Mouse (Mus musculus) embryonic fibroblast, embryonic 13.5 days (primary cell): ENCODE measurements around the gene Scaf4. TPM values are rescaled to one million over a fixed set of nuclear protein-coding genes. Genes with fewer than 3 reads are reported as not detected.

Experiments used
- H3K27ac ChIP-seq: 2 replicates; pipeline ENCODE4 v1.5.1; 2012; ENCODE audit warnings: low read length, control low read depth, inconsistent platforms; ENCODE audit not compliant: insufficient read depth
- H3K4me1 ChIP-seq: 2 replicates; pipeline ENCODE4 v1.6.1; 2011; ENCODE audit warnings: low read length; ENCODE audit not compliant: control insufficient read depth, insufficient read depth
- H3K4me3 ChIP-seq: 2 replicates; pipeline ENCODE4 v1.5.1; 2011; ENCODE audit warnings: mild to moderate bottlenecking, control low read depth, low read length; ENCODE audit not compliant: insufficient read depth
- CTCF ChIP-seq: IDR thresholded peaks from 2 replicates; pipeline ENCODE4 v1.5.1; 2011; ENCODE audit warnings: mild to moderate bottlenecking, control low read depth, low read length, moderate library complexity, borderline replicate concordance; ENCODE audit not compliant: insufficient read depth
- POLR2A ChIP-seq: IDR thresholded peaks from 2 replicates; pipeline ENCODE4 v1.6.1; 2011; ENCODE audit warnings: low read depth, mild to moderate bottlenecking, control low read depth, low read length, moderate library complexity
- polyA plus RNA-seq: library from polyadenylated mRNA; stranded (reverse); fragments of >200 nt; gene quantifications from 2 replicates; pipeline ENCODE4 v1.2.4, GENCODE M21; 2011; ENCODE audit warnings: low read depth; ENCODE audit not compliant: missing spikeins, insufficient read length

Scaf4 gene
- polyA plus RNA-seq, 1 experiment: 37.4 TPM

DNA sequence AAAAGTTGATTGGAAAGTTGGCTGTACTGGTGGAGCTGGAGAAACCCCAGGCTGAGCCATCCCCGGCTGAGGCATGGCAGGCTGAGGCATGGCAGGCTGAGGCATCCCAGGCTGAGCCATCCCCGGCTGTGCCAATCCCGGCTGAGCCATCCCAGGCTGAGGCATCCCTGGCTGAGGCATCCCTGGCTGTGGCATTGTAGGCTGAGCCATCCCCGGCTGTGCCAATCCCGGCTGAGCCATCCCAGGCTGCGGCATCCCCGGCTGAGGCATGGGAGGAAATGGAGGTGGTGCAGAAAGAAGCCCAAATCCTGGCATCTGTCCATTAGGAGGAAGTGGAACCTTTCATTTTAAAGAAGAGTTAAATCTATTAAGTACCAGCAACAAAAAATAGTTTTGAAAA is 34.2 kb downstream of the Scaf4 start:
- no peak for TF ChIP-seq POLR2A
- no peak for TF ChIP-seq CTCF
- no peaks in the 10 kb centered on the region for H3K4me1 ChIP-seq
- H3K27ac ChIP-seq: no peak overlapping the region
- H3K4me3 ChIP-seq: no peak overlapping the region

DNA sequence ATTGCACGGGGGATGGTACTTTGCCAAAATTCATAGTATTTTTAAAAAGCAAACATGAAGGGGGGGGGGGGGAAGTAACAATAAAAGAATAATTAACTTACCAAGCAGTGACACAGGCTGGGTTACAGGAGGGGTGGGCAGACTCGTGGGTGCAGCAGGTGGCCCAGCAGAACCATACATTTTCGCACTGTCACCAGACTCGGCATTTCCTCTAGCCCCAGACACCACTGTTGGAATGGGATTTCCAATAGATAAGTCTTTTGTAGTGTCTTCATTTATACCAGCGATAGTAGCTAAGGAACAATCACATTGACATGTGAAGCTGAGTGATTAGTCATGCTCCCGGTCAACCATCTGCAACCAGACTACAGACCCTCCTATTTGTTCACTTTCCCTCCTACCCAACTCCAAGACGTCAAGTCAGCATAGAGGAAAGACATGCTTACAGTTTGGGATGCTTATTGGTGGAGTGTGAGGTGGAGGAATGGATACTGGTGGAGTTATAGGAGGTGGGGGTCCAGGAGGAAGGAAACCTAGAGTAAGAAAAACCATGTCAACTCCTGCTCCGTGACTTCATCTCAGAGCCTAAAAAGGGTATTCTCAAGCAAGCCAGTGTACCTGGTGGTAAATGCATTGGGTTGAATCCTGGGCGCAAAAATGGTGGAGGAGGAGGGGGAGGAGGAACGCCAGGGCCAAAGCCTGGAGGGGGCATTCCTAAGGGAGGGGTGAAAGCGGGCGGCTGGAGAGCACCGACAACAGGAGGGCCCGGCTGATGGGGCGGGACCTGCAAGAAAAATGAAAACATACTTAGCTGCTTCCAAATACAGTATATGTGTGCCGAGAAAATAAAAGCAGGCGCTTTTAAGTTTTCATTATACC is 41.6 kb downstream of the Scaf4 start:
- no peak overlapping the region for H3K4me3 ChIP-seq
- TF ChIP-seq POLR2A (no peak), CTCF (no peak)
- no peak overlapping the region for H3K27ac ChIP-seq
- H3K4me1 ChIP-seq: no peaks in the 10 kb centered on the region

DNA sequence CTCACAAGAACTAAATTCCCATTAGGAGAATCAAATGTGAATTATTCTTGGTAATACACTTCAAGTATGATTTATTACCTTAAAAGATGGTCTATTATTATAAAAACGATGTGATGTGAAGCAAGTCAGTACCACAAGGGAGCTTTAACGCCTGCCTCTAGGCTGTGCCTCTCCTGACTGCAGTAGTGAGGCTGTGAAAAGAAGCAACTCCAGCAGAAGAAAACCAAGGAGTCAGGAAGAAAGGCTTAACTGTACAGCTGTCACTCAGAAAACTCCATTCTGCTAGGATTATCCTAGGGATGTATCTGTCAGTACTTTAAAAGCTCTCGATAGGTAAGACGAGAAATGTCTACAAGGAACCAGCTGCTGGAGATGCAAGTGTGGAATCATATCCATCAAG is 42.4 kb downstream of the Scaf4 start:
- Histone ChIP-seq H3K27ac (no peak overlapping the region), H3K4me1 (no peaks in the 10 kb centered on the region), H3K4me3 (no peak overlapping the region)
- TF ChIP-seq CTCF: no peak
- no peak for TF ChIP-seq POLR2A

- no peaks in the 10 kb centered on the region for H3K4me1 ChIP-seq
- no peak overlapping the region for H3K27ac ChIP-seq
- TF ChIP-seq POLR2A: no peak
- TF ChIP-seq CTCF: no peak
- no peak overlapping the region for H3K4me3 ChIP-seq
Measured at GRCm38 (mm10) chr16:90239128-90239746, 45.1 kb downstream of the Scaf4 start.

GRCm38 (mm10) chr16:90235188-90235587 is 49.1 kb downstream of the Scaf4 start:
- Histone ChIP-seq H3K27ac (no peak overlapping the region), H3K4me1 (no peaks in the 10 kb centered on the region), H3K4me3 (no peak overlapping the region)
- no peak for TF ChIP-seq CTCF
- no peak for TF ChIP-seq POLR2A

DNA sequence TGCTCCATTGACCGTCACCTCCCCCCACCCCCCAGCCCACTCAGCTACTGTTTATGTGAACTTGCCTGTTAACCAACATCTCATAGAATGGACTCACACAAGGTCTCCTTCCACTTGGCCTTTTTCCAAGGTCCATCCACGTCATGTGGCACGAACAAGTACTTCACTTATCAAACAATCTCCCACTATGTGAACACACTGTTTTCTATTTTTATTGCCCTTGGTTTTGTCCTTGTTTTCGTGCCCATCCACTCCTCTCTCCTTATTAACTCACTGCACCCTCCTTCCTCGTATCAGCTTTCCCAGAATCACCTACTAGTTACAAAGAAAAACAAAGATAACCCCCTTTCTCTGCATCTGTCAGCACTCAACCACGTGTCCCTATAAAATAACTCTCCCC is 49.7 kb downstream of the Scaf4 start:
- TF ChIP-seq CTCF: no peak
- TF ChIP-seq POLR2A: no peak
- no peaks in the 10 kb centered on the region for H3K4me1 ChIP-seq

GRCm38 (mm10) chr16:90233702-90234101 is 50.6 kb downstream of the Scaf4 start:
- H3K4me1 ChIP-seq: no peaks in the 10 kb centered on the region
- H3K27ac ChIP-seq: no peak overlapping the region
- H3K4me3 ChIP-seq: no peak overlapping the region
- TF ChIP-seq CTCF: no peak
- TF ChIP-seq POLR2A: no peak

More for the DNA sequence above, 49.7 kb downstream of the Scaf4 start:
- Histone ChIP-seq H3K27ac (no peak overlapping the region), H3K4me3 (no peak overlapping the region)

DNA sequence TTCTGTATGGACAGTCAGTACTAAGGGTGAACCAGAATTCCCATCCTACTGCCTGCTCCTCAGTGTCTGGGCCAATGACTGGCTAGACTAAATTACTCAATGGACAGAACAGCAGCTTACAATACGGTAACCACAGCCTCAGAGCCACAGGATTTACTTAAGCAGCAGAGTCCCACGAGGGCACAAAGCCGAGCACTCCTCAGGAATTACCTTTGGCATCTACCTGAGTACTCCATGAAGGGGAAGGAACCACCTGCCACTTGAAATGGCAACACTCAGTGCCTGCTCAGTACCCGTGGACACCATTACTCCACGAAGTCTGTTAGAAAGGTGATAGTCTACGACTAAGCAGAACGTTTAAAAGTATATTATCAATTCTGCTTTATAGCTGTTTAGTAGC is 53.0 kb downstream of the Scaf4 start:
- Histone ChIP-seq H3K4me1 (no peaks in the 10 kb centered on the region), H3K4me3 (no peak overlapping the region), H3K27ac (no peak overlapping the region)
- no peak for TF ChIP-seq POLR2A
- no peak for TF ChIP-seq CTCF

DNA sequence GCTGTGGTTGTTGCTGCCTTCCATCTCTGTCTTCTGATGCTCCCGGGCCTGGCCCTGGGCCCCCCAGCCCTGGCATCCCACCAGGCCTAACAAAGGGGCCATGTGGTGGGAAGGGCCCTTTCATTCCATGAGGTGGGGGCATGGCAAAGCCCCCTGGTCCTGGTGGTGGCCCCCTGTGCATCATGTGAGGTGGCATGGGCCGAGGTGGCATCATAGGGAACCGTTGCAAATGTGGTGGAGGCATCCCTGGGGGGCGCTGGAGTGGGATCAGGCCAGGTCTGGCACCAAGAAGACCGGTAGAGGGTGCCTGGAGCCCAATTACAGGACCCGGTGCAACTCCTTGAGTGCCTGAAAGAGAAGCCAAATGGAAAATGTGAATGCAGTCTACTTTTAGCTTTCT is 54.4 kb downstream of the Scaf4 start:
- TF ChIP-seq CTCF (no peak), POLR2A (no peak)
- H3K27ac ChIP-seq: no peak overlapping the region

DNA sequence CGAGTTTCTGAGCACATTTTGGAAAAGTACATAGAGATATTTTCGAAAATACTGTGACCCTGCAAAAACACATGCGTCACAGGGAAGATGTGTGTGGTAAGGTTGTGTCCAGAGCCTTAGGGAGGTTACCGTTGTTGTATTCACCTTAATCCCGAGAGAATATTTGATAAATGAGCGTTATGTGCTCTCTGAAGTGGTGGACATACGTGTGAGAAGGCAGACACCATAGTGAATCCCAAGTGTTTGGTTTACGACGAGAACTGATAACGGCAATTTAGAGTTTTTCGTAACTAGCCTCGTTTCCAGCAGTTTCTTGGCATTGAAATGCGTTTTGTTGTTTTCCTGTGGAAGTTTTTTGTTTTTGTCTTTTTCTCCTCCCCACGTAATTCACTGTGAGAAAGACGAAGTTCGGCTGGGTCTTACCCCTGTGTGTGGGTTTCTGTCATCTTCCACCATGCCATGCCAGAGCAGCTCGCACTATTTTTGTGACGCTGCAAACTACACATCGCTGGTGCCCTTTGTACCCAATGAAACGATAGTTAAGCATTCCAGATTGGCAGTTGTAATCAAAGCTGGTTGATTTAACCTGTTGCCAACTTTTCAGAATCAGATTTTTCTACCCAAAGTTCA is 62.7 kb downstream of the Scaf4 start:
- TF ChIP-seq CTCF (no peak), POLR2A (no peak)
- Histone ChIP-seq H3K27ac (peak overlapping the region; percentile 32), H3K4me1 (peaks cover 3% of the 10 kb centered on the region), H3K4me3 (peak overlapping the region; percentile 73)

More for the DNA sequence above, 54.4 kb downstream of the Scaf4 start:
- Histone ChIP-seq H3K4me3 (no peak overlapping the region), H3K4me1 (no peaks in the 10 kb centered on the region)
